Mouse (Mus musculus): ENCODE results near the gene Cacna2d2. TPM values are rescaled to one million over a fixed set of nuclear protein-coding genes. Genes with fewer than 3 reads are reported as not detected.

Cacna2d2 gene
- polyA plus RNA-seq, 1 experiment from 2014 or later = 0.76 TPM

GRCm38 (mm10) chr9:107464130-107464529, 64.7 kb downstream of the Cacna2d2 start:
- peaks cover 22% of the 10 kb centered on the region for H3K4me1 ChIP-seq
- H3K4me3 ChIP-seq = no peak overlapping the region
- H3K36me3 ChIP-seq = no peaks in the 10 kb centered on the region
- H3K9ac ChIP-seq = no peak overlapping the region
- H3K27ac ChIP-seq = no peak overlapping the region
- H3K4me2 ChIP-seq = no peak overlapping the region
- no peaks in the 10 kb centered on the region for H3K9me3 ChIP-seq
- peaks cover 5% of the 10 kb centered on the region; the same call in 1 of the 2 replicates for H3K27me3 ChIP-seq
- 38% methylated on average over 9 of the region's 9 CpGs for WGBS
- no peak for ATAC-seq (ENCODE audit: insufficient number of reproducible peaks, insufficient read depth, low FRiP score, low TSS enrichment, low read depth)

GRCm38 (mm10) chr9:107465657-107466056, 66.2 kb downstream of the Cacna2d2 start:
- H3K9me3 ChIP-seq = no peaks in the 10 kb centered on the region
- H3K4me2 ChIP-seq = no peak overlapping the region
- WGBS = 17% methylated on average over 6 of the region's 6 CpGs
- no peak overlapping the region for H3K9ac ChIP-seq
- peaks cover 28% of the 10 kb centered on the region for H3K4me1 ChIP-seq
- ATAC-seq (ENCODE audit: insufficient number of reproducible peaks, insufficient read depth, low FRiP score, low TSS enrichment, low read depth) = no peak
- no peaks in the 10 kb centered on the region for H3K36me3 ChIP-seq
- no peak overlapping the region for H3K27ac ChIP-seq
- H3K27me3 ChIP-seq = peaks cover 5% of the 10 kb centered on the region; the same call in 1 of the 2 replicates
- H3K4me3 ChIP-seq = no peak overlapping the region

GRCm38 (mm10) chr9:107469213-107469795, 69.9 kb downstream of the Cacna2d2 start:
- H3K9me3 ChIP-seq = no peaks in the 10 kb centered on the region
- H3K4me3 ChIP-seq = no peak overlapping the region
- H3K27me3 ChIP-seq = peaks cover 5% of the 10 kb centered on the region; the same call in 1 of the 2 replicates
- no peak overlapping the region for H3K4me2 ChIP-seq
- no peaks in the 10 kb centered on the region for H3K36me3 ChIP-seq
- no peak for ATAC-seq (ENCODE audit: insufficient number of reproducible peaks, insufficient read depth, low FRiP score, low TSS enrichment, low read depth)
- H3K9ac ChIP-seq = no peak overlapping the region
- WGBS = 51% methylated on average over 13 of the region's 13 CpGs
- H3K4me1 ChIP-seq = peaks cover 26% of the 10 kb centered on the region
- H3K27ac ChIP-seq = no peak overlapping the region

- Histone ChIP-seq H3K9me3 (no peaks in the 10 kb centered on the region), H3K27me3 (no peaks in the 10 kb centered on the region), H3K27ac (no peak overlapping the region), H3K9ac (no peak overlapping the region), H3K36me3 (no peaks in the 10 kb centered on the region), H3K4me3 (no peak overlapping the region), H3K4me2 (no peak overlapping the region), H3K4me1 (peaks cover 18% of the 10 kb centered on the region)
- ATAC-seq (ENCODE audit: insufficient number of reproducible peaks, insufficient read depth, low FRiP score, low TSS enrichment, low read depth) = no peak
- 38% methylated on average over 15 of the region's 15 CpGs for WGBS
These were observed 71.0 kb downstream of the Cacna2d2 start for GRCm38 (mm10) chr9:107470427-107470826.

- no peaks in the 10 kb centered on the region for H3K27me3 ChIP-seq
- H3K4me1 ChIP-seq = peaks cover 28% of the 10 kb centered on the region
- H3K4me3 ChIP-seq = no peak overlapping the region
- no peak overlapping the region for H3K9ac ChIP-seq
- H3K4me2 ChIP-seq = no peak overlapping the region
- no peaks in the 10 kb centered on the region for H3K36me3 ChIP-seq
- 77% methylated on average over 1 of the region's 1 CpGs for WGBS
- no peaks in the 10 kb centered on the region for H3K9me3 ChIP-seq
- no peak overlapping the region for H3K27ac ChIP-seq
- ATAC-seq (ENCODE audit: insufficient number of reproducible peaks, insufficient read depth, low FRiP score, low TSS enrichment, low read depth) = no peak
These were observed 74.6 kb downstream of the Cacna2d2 start for GRCm38 (mm10) chr9:107474016-107474415.

GRCm38 (mm10) chr9:107478979-107479378, 79.6 kb downstream of the Cacna2d2 start:
- ATAC-seq (ENCODE audit: insufficient number of reproducible peaks, insufficient read depth, low FRiP score, low TSS enrichment, low read depth) = no peak
- H3K4me2 ChIP-seq = peak overlapping the region; percentile 41
- peak overlapping the region; percentile 14; the same call in 1 of the 2 replicates for H3K4me3 ChIP-seq
- 0 out of 2 replicates have a peak overlapping the region, but pooled peaks have one; percentile 33 for H3K9ac ChIP-seq
- H3K27me3 ChIP-seq = peaks cover 8% of the 10 kb centered on the region; the same call in 1 of the 2 replicates
- 32% methylated on average over 5 of the region's 5 CpGs for WGBS
- no peaks in the 10 kb centered on the region for H3K9me3 ChIP-seq
- H3K4me1 ChIP-seq = peaks cover 47% of the 10 kb centered on the region
- no peaks in the 10 kb centered on the region for H3K36me3 ChIP-seq
- H3K27ac ChIP-seq = peak overlapping the region; percentile 78

- 6% methylated on average over 14 of the region's 14 CpGs for WGBS
- Histone ChIP-seq H3K36me3 (no peaks in the 10 kb centered on the region), H3K27me3 (peaks cover 8% of the 10 kb centered on the region; the same call in 1 of the 2 replicates), H3K4me1 (peaks cover 47% of the 10 kb centered on the region), H3K27ac (peak overlapping the region; percentile 78), H3K9ac (peak overlapping the region; percentile 33; the same call in 1 of the 2 replicates), H3K9me3 (no peaks in the 10 kb centered on the region), H3K4me3 (peak overlapping the region; percentile 14), H3K4me2 (peak overlapping the region; percentile 41)
- ATAC-seq (ENCODE audit: insufficient number of reproducible peaks, insufficient read depth, low FRiP score, low TSS enrichment, low read depth) = no peak
These were observed 80.2 kb downstream of the Cacna2d2 start for GRCm38 (mm10) chr9:107479593-107479992.

GRCm38 (mm10) chr9:107480477-107481069, 81.2 kb downstream of the Cacna2d2 start:
- 11% methylated on average over 9 of the region's 9 CpGs for WGBS
- H3K4me1 ChIP-seq = peaks cover 44% of the 10 kb centered on the region
- peaks cover 8% of the 10 kb centered on the region; the same call in 1 of the 2 replicates for H3K27me3 ChIP-seq
- ATAC-seq (ENCODE audit: insufficient number of reproducible peaks, insufficient read depth, low FRiP score, low TSS enrichment, low read depth) = 0 out of 2 replicates have a peak, but pooled peaks have one; percentile 56
- H3K36me3 ChIP-seq = no peaks in the 10 kb centered on the region
- H3K9me3 ChIP-seq = no peaks in the 10 kb centered on the region
- H3K27ac ChIP-seq = peak overlapping the region; percentile 78
- H3K4me2 ChIP-seq = peak overlapping the region; percentile 1; the same call in 1 of the 2 replicates
- no peak overlapping the region for H3K9ac ChIP-seq
- no peak overlapping the region for H3K4me3 ChIP-seq

GRCm38 (mm10) chr9:107481340-107481739, 81.9 kb downstream of the Cacna2d2 start:
- Histone ChIP-seq H3K4me2 (no peak overlapping the region), H3K27me3 (peaks cover 8% of the 10 kb centered on the region; the same call in 1 of the 2 replicates), H3K4me1 (peaks cover 36% of the 10 kb centered on the region), H3K9me3 (no peaks in the 10 kb centered on the region), H3K4me3 (no peak overlapping the region), H3K36me3 (no peaks in the 10 kb centered on the region), H3K27ac (no peak overlapping the region), H3K9ac (no peak overlapping the region)
- ATAC-seq (ENCODE audit: insufficient number of reproducible peaks, insufficient read depth, low FRiP score, low TSS enrichment, low read depth) = no peak
- 26% methylated on average over 16 of the region's 16 CpGs for WGBS

GRCm38 (mm10) chr9:107482004-107482403, 82.6 kb downstream of the Cacna2d2 start:
- peaks cover 33% of the 10 kb centered on the region for H3K4me1 ChIP-seq
- 95% methylated on average over 9 of the region's 9 CpGs for WGBS
- no peaks in the 10 kb centered on the region for H3K9me3 ChIP-seq
- no peak overlapping the region for H3K4me2 ChIP-seq
- H3K4me3 ChIP-seq = no peak overlapping the region
- no peak overlapping the region for H3K9ac ChIP-seq
- no peak overlapping the region for H3K27ac ChIP-seq
- no peaks in the 10 kb centered on the region for H3K36me3 ChIP-seq
- no peak for ATAC-seq (ENCODE audit: insufficient number of reproducible peaks, insufficient read depth, low FRiP score, low TSS enrichment, low read depth)
- peaks cover 8% of the 10 kb centered on the region; the same call in 1 of the 2 replicates for H3K27me3 ChIP-seq

- Histone ChIP-seq H3K4me2 (no peak overlapping the region), H3K9ac (no peak overlapping the region), H3K27me3 (peaks cover 8% of the 10 kb centered on the region; the same call in 1 of the 2 replicates), H3K4me1 (peaks cover 33% of the 10 kb centered on the region), H3K36me3 (no peaks in the 10 kb centered on the region), H3K27ac (no peak overlapping the region), H3K4me3 (no peak overlapping the region), H3K9me3 (no peaks in the 10 kb centered on the region)
- ATAC-seq (ENCODE audit: insufficient number of reproducible peaks, insufficient read depth, low FRiP score, low TSS enrichment, low read depth) = no peak
- 80% methylated on average over 4 of the region's 4 CpGs for WGBS
These were observed 83.4 kb downstream of the Cacna2d2 start for GRCm38 (mm10) chr9:107482770-107483169.

- 89% methylated on average over 5 of the region's 5 CpGs for WGBS
- Histone ChIP-seq H3K9me3 (no peaks in the 10 kb centered on the region), H3K36me3 (no peaks in the 10 kb centered on the region), H3K9ac (no peak overlapping the region), H3K4me3 (no peak overlapping the region), H3K27me3 (peaks cover 8% of the 10 kb centered on the region; the same call in 1 of the 2 replicates), H3K4me2 (no peak overlapping the region), H3K27ac (no peak overlapping the region), H3K4me1 (peaks cover 31% of the 10 kb centered on the region)
- no peak for ATAC-seq (ENCODE audit: insufficient number of reproducible peaks, insufficient read depth, low FRiP score, low TSS enrichment, low read depth)
These were observed 84.3 kb downstream of the Cacna2d2 start for GRCm38 (mm10) chr9:107483714-107484113.
